Mouse (Mus musculus) cerebellum, adult 8-10 months (tissue): ENCODE results near the gene Hist1h2ac.
"Not testable (repeated sequence)": the region's sequence is repeated elsewhere in the genome, so short reads cannot be mapped to it uniquely, and the experiment has no call there.

Experiments used
- DNase-seq: peaks from one replicate; pipeline ENCODE4 v3.0.0; 2022

Gene Hist1h2ac

DNA sequence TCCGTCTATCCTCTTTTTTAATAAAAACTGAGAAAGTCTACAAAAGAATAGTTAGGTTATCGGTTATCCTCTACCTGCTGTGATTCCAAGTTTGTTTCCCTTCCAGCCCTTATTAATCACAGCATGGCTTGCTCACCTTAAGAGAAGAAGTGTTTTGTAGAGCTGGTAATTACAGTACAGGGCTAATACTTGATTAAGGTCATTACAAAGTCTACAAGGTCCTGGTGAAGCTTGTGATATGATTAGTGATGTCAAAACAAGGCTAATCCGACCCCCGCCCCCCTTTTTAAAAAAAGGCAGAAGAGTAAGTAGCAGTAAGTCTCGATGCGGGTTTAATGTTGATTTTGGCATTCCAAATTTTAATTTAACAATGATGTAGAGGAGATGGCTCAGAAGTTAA lies 15.2 kb upstream of the Hist1h2ac start:
- DNase-seq = no peak

DNA sequence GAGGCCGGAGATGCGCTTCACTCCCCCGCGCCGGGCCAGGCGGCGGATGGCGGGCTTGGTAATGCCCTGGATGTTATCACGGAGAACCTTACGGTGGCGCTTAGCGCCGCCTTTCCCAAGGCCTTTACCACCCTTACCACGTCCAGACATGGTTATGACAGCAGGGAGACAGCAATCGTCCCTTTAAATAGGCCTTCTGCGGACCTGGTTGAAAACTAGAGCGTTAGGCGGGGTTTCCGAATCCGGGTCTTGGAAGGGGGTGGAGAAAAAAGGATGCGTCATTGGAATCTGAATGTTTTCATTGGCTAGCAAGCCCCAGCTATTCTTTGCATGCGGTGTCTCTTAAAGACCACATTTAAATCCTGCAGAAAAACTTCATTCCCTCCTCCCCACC lies 14.5 kb upstream of the Hist1h2ac start, which contains the start of gene Hist1h4c:
Gene Hist1h4c (minus strand): TSS at position 155 of the 394 bp plus-strand sequence.
- DNase-seq = peak; percentile 99

DNA sequence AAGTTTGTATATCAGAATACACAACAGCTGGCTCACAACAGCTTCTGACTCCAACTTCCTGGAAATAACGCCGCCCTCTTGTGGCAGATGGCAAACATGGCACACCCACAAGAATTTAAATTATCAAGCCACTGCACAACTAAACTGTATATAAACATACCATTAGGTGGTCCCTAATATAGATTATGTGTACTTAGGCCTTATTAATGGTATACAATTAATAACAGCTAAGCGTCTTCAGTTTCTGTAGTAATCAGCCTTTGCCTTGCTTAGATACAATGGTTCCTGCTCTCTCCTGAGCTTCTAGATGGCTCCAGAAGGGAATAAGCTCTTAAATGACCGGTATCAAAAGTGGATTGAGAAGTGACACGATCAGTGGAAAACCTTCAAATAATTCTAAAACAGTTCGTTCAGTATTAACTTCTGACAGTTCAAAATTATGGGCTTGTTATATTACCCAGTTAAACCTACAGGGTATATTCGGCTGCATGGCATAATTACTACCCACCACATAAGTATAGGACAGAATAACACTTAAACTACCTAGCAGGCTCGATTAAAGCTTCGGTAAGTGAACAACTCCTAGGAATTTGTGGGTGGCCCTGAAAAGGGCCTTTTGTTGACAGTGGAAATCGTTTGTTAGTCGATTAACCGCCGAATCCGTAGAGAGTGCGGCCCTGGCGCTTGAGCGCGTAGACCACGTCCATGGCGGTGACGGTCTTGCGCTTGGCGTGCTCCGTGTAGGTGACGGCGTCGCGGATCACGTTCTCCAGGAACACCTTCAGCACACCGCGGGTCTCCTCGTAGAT lies 13.9 kb upstream of the Hist1h2ac start:
- no peak for DNase-seq

DNA sequence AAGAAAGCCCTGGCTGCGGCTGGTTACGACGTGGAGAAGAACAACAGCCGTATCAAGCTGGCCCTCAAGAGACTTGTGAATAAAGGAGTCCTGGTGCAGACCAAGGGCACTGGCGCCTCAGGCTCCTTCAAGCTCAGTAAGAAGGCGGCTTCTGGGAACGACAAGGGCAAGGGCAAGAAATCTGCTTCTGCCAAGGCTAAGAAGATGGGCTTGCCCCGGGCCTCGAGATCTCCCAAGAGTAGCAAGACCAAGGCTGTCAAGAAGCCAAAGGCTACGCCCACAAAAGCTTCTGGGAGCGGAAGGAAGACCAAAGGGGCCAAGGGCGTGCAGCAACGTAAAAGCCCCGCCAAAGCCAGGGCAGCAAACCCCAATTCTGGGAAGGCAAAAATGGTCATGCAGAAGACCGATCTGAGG lies 12.3 kb upstream of the Hist1h2ac start:
- no peak for DNase-seq

DNA sequence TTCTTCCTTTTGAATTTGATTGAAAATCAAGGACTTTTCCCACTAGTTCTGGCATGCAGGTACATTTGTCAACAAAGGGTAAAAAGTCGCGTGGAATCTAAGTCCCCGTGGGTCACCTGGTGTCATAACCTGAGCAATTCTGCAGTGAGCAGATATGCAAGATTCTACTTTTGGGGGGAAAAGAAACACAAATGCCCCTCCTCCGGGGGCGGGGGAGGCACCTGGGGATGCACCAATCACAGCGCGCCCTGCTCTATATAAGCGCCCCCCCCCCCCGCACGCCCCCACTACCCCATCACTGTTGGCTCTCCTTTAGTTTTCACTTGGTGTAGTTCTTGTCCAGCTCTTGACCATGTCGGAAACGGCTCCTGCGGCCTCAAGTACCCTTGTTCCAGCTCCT lies 11.8 kb upstream of the Hist1h2ac start, which contains the start of gene Hist1h1t:
Gene Hist1h1t (plus strand): TSS at position 301 of the 400 bp plus-strand sequence.
- DNase-seq = no peak

DNA sequence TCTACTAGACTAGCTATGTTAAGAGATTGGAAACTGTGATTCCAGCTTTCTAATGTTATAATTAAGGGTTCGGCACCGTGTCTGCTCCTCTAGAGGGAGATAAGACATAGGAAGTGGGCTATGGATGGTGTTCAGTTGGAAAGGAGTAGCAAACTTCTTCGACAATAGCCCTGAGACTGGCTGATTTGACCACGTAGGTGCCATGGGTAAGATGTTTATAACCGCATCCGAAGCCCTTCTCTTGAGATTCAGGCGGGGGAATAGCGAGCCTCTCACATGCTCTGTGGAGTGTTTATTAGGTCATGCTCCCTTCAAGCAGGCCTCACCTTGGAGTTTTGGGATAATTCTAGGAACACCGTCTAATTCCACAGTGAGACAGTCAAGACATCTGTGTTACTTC lies 11.2 kb upstream of the Hist1h2ac start:
- no peak for DNase-seq

DNA sequence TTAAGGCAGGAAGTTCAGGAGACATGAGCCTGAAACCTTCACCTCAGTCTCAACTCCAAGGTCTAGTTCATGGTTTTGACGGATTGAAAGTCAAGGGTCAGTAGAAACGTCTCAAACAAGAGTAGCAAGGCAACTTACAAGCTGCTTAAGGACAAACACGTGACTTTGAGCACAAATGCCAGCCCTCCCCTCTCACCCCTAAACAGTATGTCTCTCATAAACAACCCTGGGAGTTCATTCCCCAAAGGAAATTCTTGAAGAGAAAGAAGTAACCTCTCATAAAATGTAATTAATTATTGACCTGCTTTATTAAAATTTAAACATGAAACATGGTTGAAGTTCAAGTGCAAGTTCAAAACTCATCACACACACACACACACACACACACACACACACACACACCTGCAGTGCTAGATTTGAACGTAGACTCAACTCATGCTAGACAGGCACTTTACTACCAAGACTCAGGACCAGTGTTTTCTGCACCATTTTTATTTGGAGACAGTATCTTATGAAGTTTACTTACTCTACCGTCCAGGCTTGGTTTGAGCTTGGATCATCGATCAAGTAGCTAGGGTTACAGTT lies 10.2 kb upstream of the Hist1h2ac start:
- DNase-seq = no peak

DNA sequence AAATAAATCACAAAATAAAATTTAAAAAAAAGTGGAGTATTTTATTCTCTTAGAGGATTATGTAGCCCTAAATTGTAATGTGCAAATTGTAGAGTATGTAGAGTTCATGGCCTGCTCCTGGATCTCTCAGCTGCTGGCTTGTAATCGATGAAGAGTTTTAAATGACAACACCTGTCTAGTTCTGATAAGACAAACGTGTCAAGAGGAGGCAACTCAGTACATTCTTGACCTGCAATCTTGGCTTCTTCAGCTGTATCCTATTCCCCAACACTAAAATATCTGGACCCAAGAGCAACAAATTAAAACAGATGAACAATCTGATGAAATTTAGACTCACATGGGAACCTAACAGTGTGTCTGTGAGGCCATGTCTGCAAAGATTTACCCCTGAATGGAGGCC lies 5.7 kb upstream of the Hist1h2ac start:
- DNase-seq = no peak

DNA sequence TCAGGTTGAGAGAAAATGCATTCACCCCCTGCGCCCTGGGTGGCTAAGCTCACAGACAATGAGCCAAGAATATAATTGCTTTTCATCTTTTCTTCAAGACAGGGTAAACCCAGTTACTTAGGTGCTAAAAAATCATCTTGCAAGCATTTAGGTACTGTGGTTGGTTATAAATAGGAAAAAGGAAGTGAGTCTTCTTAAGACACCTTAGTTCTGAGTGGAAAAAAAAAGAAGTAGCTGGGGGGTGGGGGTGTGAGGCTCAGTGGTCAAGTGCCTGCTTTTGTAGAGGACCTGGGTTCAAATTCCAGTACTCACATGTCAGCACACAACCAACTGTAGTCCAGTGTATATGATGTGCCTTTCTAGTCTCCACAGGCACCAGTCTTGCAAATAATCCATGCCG lies 5.2 kb upstream of the Hist1h2ac start:
- no peak for DNase-seq

DNA sequence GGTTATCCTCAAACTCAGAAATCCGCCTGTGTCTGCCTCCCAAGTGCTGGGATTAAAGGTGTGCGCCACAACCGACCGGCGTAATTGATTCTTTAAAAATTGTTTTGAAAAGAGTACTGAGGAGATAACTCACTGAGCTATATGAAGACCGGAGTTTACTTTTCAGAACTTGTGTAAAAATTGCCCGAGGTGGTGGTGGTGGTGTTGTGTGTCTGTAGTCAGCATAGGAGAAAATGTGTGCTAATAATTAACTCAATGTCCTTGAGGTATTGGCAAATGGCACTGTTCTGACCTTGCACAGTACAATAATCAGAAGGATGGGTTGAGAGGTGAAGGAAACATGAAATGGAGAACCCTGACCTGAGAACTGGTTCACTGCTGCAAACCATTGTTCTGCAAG lies 4.2 kb upstream of the Hist1h2ac start:
- no peak for DNase-seq

DNA sequence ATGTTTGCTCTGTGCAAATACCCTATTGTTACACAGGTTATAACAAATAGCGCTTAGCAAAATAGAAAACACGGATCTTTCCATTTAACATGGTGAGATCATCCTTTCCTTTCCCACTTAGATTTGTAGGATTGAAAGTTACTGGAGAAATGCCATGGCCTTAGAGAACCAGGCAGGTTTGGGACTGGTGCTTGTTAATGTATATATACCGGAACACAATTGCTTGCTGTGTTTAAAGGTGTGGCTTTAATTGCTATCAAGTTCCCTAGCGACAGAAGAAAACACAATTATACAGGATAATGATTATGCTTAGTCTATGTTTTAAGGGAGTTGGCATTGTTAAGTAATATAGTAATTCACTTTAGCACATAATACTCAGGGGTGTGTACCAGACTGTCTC lies 3.4 kb upstream of the Hist1h2ac start:
- DNase-seq = no peak

DNA sequence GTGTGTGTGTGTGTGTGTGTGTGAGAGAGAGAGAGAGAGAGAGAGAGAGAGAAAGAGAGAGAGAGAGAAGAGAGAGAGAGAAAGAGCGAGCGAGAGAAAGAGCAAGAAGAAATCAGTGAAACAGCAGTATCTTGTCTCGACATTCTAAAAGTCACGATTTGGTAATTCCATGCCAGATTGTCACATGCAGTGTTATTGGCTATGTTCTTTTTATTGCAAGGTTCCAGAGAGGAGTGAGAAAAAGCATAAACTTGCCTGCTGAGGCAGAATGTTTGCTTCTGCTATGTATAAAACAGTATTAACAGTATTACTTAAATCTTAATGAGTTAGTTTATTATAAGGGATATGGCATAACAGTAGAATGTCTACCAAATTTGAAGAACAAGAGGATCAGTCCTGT lies 2.2 kb upstream of the Hist1h2ac start:
- DNase-seq = no peak

DNA sequence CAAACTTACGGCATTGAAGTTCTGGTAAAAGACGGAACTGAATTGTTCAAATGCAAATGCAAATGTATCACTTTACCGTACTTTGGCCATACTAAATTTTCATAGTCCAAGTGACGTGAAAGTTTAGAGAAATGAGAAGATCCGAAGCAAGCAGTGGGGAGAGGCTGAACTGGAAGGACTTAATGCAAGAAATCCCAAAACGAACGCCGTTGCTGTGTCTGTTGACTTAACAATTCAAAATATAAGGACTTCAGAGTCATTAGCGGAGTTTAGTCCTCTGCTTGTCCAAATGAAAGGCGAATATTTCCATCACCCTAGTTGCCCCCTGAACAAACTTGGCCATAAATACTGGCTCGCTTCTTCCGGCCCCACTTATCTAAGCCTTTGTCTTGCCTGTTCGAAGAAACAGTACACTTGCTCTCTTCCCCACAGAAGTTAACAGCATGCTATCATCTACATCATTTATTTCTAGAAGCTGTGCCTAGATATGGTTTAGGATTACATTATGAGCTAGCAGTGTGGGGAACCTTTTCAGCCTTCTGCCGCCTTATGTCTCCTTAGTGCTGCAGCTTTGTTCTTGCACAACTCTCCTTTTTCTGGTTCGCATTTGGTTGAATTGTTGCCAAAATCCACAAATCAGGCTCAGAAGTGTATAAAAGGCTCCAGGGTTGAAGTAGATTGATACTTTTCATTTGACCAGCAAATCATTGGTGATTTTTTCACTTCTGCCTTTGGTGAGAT lies 1.5 kb upstream of the Hist1h2ac start:
- DNase-seq = no peak

DNA sequence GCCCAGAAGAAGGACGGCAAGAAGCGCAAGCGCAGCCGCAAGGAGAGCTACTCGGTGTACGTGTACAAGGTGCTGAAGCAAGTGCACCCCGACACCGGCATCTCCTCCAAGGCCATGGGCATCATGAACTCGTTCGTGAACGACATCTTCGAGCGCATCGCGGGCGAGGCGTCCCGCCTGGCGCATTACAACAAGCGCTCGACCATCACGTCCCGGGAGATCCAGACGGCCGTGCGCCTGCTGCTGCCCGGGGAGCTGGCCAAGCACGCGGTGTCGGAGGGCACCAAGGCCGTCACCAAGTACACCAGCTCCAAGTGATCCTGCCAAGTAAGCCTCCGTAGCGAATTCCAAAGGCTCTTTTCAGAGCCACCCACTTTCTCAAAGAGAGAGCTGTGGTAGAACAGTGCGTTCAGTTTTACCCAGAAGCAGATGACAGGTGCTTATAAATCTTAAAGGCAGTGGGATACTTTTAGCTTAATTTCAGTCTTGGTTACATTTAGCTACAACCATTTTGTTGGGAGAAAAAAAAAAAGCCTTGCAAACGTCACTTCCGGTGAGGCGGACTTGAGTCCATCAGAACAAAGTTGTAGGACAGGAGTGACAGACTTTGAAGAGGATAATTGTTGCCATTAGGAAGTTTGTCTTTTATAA lies 672 bp upstream of the Hist1h2ac start:
- peak; percentile 26 for DNase-seq

DNA sequence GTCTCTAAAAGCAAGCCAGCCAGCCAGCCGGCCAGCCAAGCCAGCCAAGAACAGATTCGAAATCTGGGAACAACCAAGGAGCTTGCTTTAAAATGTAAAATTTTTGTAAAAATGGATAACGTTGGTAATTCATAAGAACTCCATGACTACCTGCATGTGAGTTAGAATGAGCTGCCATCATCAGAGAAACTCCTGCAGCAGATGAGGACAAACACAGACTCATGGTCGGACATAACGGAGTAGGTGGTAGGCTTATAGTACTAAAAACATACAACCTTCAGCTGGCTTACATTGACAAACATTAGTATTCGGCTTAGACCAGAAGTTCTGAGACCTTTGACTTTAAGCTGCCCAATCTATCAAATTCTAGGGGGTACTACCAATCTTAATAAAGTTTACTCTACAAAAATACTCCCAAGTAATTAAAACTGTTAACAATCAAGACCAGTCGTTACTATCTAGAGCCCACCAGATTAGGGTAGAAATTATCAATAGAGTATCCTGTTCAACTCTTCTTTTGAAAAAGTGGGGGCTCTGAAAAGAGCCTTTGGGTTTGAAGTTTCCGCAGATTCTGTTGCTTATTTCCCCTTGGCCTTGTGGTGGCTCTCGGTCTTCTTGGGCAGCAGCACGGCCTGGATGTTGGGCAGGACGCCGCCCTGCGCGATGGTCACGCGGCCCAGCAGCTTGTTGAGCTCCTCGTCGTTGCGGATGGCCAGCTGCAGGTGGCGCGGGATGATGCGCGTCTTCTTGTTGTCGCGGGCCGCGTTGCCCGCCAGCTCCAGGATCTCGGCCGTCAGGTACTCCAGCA lies 597 bp downstream of the Hist1h2ac start:
- not testable (repeated sequence) for DNase-seq

DNA sequence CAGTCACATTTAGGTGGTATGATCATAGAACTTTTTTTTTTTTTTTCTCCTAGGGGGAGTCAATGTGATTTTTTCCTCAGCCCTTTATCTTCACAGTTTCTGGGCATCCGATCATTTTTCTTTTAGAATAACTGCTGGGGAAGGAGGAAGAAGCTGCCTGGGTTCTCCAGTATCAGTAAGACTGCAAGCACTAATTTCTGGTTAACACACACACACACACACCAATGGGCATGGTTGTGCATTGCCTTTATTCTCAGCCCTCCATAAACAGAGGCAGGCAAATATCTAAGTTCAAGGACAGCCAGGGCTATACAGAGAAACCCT lies 1.2 kb downstream of the Hist1h2ac start:
- no peak for DNase-seq

DNA sequence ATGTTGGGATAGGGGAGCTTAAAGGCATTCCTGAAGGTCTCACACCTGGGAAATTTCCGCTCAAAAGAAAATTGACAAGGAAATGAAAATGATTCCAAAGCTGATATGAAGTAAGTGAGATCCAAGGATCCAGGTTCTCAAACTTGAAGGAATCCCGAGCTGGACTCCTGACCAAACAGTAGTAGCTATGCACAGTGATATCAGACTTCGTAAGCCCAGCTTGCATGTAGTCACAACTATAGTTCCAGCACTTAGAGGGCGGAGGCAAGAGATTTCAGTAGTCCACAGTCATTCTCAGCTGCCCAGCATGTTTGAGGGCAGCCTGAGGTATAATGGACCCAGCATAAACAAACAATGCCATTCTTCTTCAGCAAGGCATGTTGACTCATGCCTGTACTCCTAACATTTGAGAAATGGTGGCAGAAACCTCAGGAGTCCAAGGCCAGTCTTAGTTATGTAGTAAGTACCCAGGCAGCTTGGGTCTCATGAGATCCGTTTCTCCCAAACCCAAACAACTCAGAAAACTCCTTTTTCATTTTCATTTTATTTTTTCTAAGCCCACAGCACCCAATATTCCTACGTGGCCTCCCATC lies 1.7 kb downstream of the Hist1h2ac start:
- DNase-seq = no peak

DNA sequence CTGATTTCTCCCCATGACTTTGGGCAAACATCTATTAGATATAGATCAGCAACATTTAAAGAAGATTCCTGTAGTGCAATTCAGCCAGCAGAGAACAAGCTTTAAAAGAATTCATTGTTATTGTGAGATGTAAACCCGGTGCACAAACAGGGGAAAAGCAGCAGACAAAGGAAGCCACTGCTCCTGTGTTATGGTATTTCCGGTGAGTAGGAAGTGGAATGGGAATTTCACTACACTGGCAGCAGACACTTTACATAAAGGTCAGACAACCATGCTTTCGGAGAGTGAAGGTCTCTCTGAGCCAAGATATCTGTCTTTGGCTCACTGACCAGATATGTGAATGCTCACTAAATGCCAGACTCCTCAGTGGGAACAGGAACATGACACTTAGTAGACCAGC lies 21.2 kb downstream of the Hist1h2ac start:
- no peak for DNase-seq

DNA sequence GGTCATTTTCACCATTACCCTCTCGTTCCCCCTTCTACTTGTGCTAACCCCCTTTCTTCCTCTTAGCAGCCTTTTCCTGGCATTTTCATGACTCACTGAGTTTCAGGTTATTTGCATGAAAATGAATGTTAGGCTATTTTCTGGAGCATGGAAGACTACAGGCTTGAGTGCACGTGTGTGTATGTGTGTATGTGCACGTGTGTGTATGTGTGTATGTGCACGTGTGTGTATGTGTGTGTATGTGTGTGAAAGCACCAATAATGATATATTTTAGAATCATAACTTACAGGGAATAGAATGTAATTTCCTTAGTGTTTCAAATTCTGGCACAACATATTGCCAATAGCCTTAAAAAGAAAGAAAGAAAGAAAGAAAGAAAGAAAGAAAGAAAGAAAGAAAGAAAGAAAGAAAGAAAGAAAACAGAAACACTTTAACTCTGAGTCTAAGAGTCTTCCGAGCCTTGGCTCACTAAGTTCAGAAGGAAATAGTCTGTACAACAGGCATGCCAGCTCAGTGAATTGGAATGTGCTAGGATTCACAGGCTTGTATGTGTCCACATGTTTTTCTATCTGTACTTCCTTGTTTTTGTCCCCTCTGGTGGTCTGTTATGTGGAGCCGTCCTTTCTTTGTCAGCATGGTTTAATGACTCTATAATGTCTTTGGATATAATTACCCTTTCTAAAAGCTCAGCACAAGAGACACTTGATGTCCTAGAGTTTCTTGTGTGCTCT lies 23.9 kb downstream of the Hist1h2ac start:
- DNase-seq = no peak
